Mouse (Mus musculus): ENCODE results near the gene Sh3d19. TPM values are rescaled to one million over a fixed set of nuclear protein-coding genes. Genes with fewer than 3 reads are reported as not detected.

Sh3d19 gene
- polyA plus RNA-seq, 1 experiment, result 10.6 TPM

GRCm38 (mm10) chr3:86013837-86014236 lies 42.9 kb downstream of the Sh3d19 start:
- Histone ChIP-seq H3K4me1 (ENCODE audit: control insufficient read depth, insufficient read depth, low read length) (no peaks in the 10 kb centered on the region; the same call in 1 of the 2 replicates), H3K27me3 (ENCODE audit: control insufficient read depth, insufficient read depth, low read length) (no peaks in the 10 kb centered on the region), H3K36me3 (ENCODE audit: control insufficient read depth, insufficient read depth, low read length) (no peaks in the 10 kb centered on the region), H3K27ac (ENCODE audit: control insufficient read depth, insufficient read depth, low read depth, low read length) (no peak overlapping the region), H3K4me3 (ENCODE audit: control insufficient read depth, low read depth, low read length) (no peak overlapping the region)
- TF ChIP-seq POLR2A (IDR thresholded peaks at IDR 0.05; ENCODE audit: control insufficient read depth, low read depth, low read length) (no peak), CTCF (IDR thresholded peaks at IDR 0.05; ENCODE audit: control insufficient read depth, insufficient read depth, insufficient replicate concordance, low read depth, low read length) (no peak)

GRCm38 (mm10) chr3:86016965-86017364 lies 46.1 kb downstream of the Sh3d19 start:
- H3K27me3 ChIP-seq (ENCODE audit: control insufficient read depth, insufficient read depth, low read length), result no peaks in the 10 kb centered on the region
- H3K4me3 ChIP-seq (ENCODE audit: control insufficient read depth, low read depth, low read length), result no peak overlapping the region
- H3K36me3 ChIP-seq (ENCODE audit: control insufficient read depth, insufficient read depth, low read length), result no peaks in the 10 kb centered on the region
- no peaks in the 10 kb centered on the region; the same call in 1 of the 2 replicates for H3K4me1 ChIP-seq (ENCODE audit: control insufficient read depth, insufficient read depth, low read length)
- no peak overlapping the region for H3K27ac ChIP-seq (ENCODE audit: control insufficient read depth, insufficient read depth, low read depth, low read length)
- TF ChIP-seq POLR2A (IDR thresholded peaks at IDR 0.05; ENCODE audit: control insufficient read depth, low read depth, low read length), result no peak
- no peak for TF ChIP-seq CTCF (IDR thresholded peaks at IDR 0.05; ENCODE audit: control insufficient read depth, insufficient read depth, insufficient replicate concordance, low read depth, low read length)

- no peak for TF ChIP-seq CTCF (IDR thresholded peaks at IDR 0.05; ENCODE audit: control insufficient read depth, insufficient read depth, insufficient replicate concordance, low read depth, low read length)
- no peak for TF ChIP-seq POLR2A (IDR thresholded peaks at IDR 0.05; ENCODE audit: control insufficient read depth, low read depth, low read length)
These were observed 46.6 kb downstream of the Sh3d19 start for GRCm38 (mm10) chr3:86017484-86017883.

GRCm38 (mm10) chr3:86020921-86021650 lies 50.2 kb downstream of the Sh3d19 start:
- Histone ChIP-seq H3K4me3 (ENCODE audit: control insufficient read depth, low read depth, low read length) (no peak overlapping the region), H3K4me1 (ENCODE audit: control insufficient read depth, insufficient read depth, low read length) (no peaks in the 10 kb centered on the region), H3K27me3 (ENCODE audit: control insufficient read depth, insufficient read depth, low read length) (no peaks in the 10 kb centered on the region), H3K27ac (ENCODE audit: control insufficient read depth, insufficient read depth, low read depth, low read length) (no peak overlapping the region), H3K36me3 (ENCODE audit: control insufficient read depth, insufficient read depth, low read length) (no peaks in the 10 kb centered on the region)
- TF ChIP-seq CTCF (IDR thresholded peaks at IDR 0.05; ENCODE audit: control insufficient read depth, insufficient read depth, insufficient replicate concordance, low read depth, low read length) (no peak), POLR2A (IDR thresholded peaks at IDR 0.05; ENCODE audit: control insufficient read depth, low read depth, low read length) (no peak)

More at GRCm38 (mm10) chr3:86017484-86017883, 46.6 kb downstream of the Sh3d19 start:
- Histone ChIP-seq H3K4me3 (ENCODE audit: control insufficient read depth, low read depth, low read length) (no peak overlapping the region), H3K27ac (ENCODE audit: control insufficient read depth, insufficient read depth, low read depth, low read length) (no peak overlapping the region), H3K27me3 (ENCODE audit: control insufficient read depth, insufficient read depth, low read length) (no peaks in the 10 kb centered on the region), H3K36me3 (ENCODE audit: control insufficient read depth, insufficient read depth, low read length) (no peaks in the 10 kb centered on the region), H3K4me1 (ENCODE audit: control insufficient read depth, insufficient read depth, low read length) (no peaks in the 10 kb centered on the region; the same call in 1 of the 2 replicates)

- H3K36me3 ChIP-seq (ENCODE audit: control insufficient read depth, insufficient read depth, low read length), result no peaks in the 10 kb centered on the region
- no peaks in the 10 kb centered on the region for H3K27me3 ChIP-seq (ENCODE audit: control insufficient read depth, insufficient read depth, low read length)
- H3K4me1 ChIP-seq (ENCODE audit: control insufficient read depth, insufficient read depth, low read length), result no peaks in the 10 kb centered on the region
- H3K4me3 ChIP-seq (ENCODE audit: control insufficient read depth, low read depth, low read length), result no peak overlapping the region
- TF ChIP-seq CTCF (IDR thresholded peaks at IDR 0.05; ENCODE audit: control insufficient read depth, insufficient read depth, insufficient replicate concordance, low read depth, low read length) (no peak), POLR2A (IDR thresholded peaks at IDR 0.05; ENCODE audit: control insufficient read depth, low read depth, low read length) (no peak)
- H3K27ac ChIP-seq (ENCODE audit: control insufficient read depth, insufficient read depth, low read depth, low read length), result no peak overlapping the region
These were observed 50.7 kb downstream of the Sh3d19 start for GRCm38 (mm10) chr3:86021651-86022050.

GRCm38 (mm10) chr3:86024065-86024795 lies 53.3 kb downstream of the Sh3d19 start:
- Histone ChIP-seq H3K4me1 (ENCODE audit: control insufficient read depth, insufficient read depth, low read length) (no peaks in the 10 kb centered on the region), H3K27ac (ENCODE audit: control insufficient read depth, insufficient read depth, low read depth, low read length) (no peak overlapping the region), H3K4me3 (ENCODE audit: control insufficient read depth, low read depth, low read length) (no peak overlapping the region), H3K27me3 (ENCODE audit: control insufficient read depth, insufficient read depth, low read length) (no peaks in the 10 kb centered on the region), H3K36me3 (ENCODE audit: control insufficient read depth, insufficient read depth, low read length) (no peaks in the 10 kb centered on the region)
- TF ChIP-seq POLR2A (IDR thresholded peaks at IDR 0.05; ENCODE audit: control insufficient read depth, low read depth, low read length) (no peak), CTCF (IDR thresholded peaks at IDR 0.05; ENCODE audit: control insufficient read depth, insufficient read depth, insufficient replicate concordance, low read depth, low read length) (no peak)

GRCm38 (mm10) chr3:86025341-86026137 lies 54.6 kb downstream of the Sh3d19 start:
- TF ChIP-seq POLR2A (IDR thresholded peaks at IDR 0.05; ENCODE audit: control insufficient read depth, low read depth, low read length), result no peak
- no peak for TF ChIP-seq CTCF (IDR thresholded peaks at IDR 0.05; ENCODE audit: control insufficient read depth, insufficient read depth, insufficient replicate concordance, low read depth, low read length)
- H3K27ac ChIP-seq (ENCODE audit: control insufficient read depth, insufficient read depth, low read depth, low read length), result no peak overlapping the region

More at GRCm38 (mm10) chr3:86025341-86026137, 54.6 kb downstream of the Sh3d19 start:
- Histone ChIP-seq H3K4me1 (ENCODE audit: control insufficient read depth, insufficient read depth, low read length) (no peaks in the 10 kb centered on the region), H3K27me3 (ENCODE audit: control insufficient read depth, insufficient read depth, low read length) (no peaks in the 10 kb centered on the region), H3K4me3 (ENCODE audit: control insufficient read depth, low read depth, low read length) (no peak overlapping the region), H3K36me3 (ENCODE audit: control insufficient read depth, insufficient read depth, low read length) (no peaks in the 10 kb centered on the region)

Data from testis, adult 2 months (tissue).